Mouse (Mus musculus): ENCODE measurements at regions not wholly inside any gene's neighbourhood (a gene's known extent, or its start where the extent isn't known, plus 50 kb on each side); places are given as distances from the start of the nearest gene placed in this dataset.

DNA sequence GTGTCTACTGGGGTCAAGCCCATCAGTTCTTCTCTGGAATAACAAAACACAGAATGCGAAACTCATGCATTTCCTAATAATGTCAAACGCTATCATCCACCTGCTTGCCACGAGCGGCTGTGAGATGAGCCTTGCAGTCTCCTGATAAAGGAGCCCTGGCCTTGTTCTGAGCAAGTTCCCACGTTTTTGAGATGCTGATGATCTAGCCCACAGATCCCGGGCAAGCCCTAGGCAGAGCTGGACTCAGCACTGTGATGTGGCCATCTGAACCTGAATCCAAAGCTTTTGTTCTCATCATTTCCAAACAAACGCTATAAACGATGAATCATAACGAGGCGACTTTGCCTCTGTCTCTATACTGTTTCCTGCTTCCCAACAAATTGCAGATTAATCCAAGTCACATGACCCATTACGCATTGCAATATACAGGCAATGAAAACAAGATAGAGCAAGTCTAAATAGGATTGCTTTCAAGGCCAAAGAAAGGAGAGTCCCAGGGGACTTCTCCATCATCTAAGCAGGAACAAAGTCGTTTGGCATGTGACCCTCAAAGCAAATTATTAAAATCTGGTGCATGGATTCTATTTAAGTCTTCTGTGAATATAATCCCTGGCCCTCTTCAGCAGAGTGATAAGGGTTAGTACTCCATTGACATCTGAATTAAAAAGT, 191.1 kb downstream of the Dyrk2 start:
- no peak for TF ChIP-seq ZKSCAN1 (IDR thresholded peaks at IDR 0.05; ENCODE audit: borderline replicate concordance, low read depth, low read length)
- TF ChIP-seq CTCF (conservative IDR thresholded peaks at IDR 0.05 in 1 of 2, IDR thresholded peaks at IDR 0.05 in 1 of 2; ENCODE audit: low read depth in 2 of 2, low read length in 2 of 2), result no peak
- no peak for TF ChIP-seq MEF2A (IDR thresholded peaks at IDR 0.05; ENCODE audit: borderline replicate concordance, low read depth, low read length)
- TF ChIP-seq TCF12 (IDR thresholded peaks at IDR 0.05; ENCODE audit: low read depth, low read length), result no peak
- TF ChIP-seq NRF1 (IDR thresholded peaks at IDR 0.05; ENCODE audit: low read depth, low read length), result no peak
- no peak for TF ChIP-seq MYC (IDR thresholded peaks at IDR 0.05; ENCODE audit: low read depth, low read length)
- TF ChIP-seq POLR2A (IDR thresholded peaks at IDR 0.05; ENCODE audit: low read depth, low read length), result no peak
- TF ChIP-seq MXI1 (IDR thresholded peaks at IDR 0.05; ENCODE audit: low read depth, low read length), result no peak
- no peak for TF ChIP-seq JUND (conservative IDR thresholded peaks at IDR 0.05; ENCODE audit: low read depth, low read length)
- TF ChIP-seq CHD2 (IDR thresholded peaks at IDR 0.05; ENCODE audit: low read length), result no peak
- TF ChIP-seq ELF1 (IDR thresholded peaks at IDR 0.05; ENCODE audit: low read depth, low read length), result no peak
- no peak for TF ChIP-seq ETS1 (conservative IDR thresholded peaks at IDR 0.05; ENCODE audit: low read depth, low read length)
- no peak for TF ChIP-seq ZC3H11A (IDR thresholded peaks at IDR 0.05; ENCODE audit: low read depth, low read length)
